Mouse (Mus musculus) spleen, adult 10 weeks (tissue): ENCODE results near the gene Rdh19. TPM values are rescaled to one million over a fixed set of nuclear protein-coding genes. Genes with fewer than 3 reads are reported as not detected.

ENCODE experiments used
- polyA plus RNA-seq: library from polyadenylated mRNA; stranded (reverse); fragments of 350-450 nt; fragmentation: Illumina TruSeq; extraction: RNeasy Lipid Tissue Mini Kit (QIAGEN cat#74804); gene quantifications from one replicate; pipeline ENCODE4 v1.2.3, GENCODE M21; 2015; ENCODE audit warnings: low replicate concordance; ENCODE audit not compliant: insufficient read depth

Rdh19 gene
- polyA plus RNA-seq = not detected

DNA sequence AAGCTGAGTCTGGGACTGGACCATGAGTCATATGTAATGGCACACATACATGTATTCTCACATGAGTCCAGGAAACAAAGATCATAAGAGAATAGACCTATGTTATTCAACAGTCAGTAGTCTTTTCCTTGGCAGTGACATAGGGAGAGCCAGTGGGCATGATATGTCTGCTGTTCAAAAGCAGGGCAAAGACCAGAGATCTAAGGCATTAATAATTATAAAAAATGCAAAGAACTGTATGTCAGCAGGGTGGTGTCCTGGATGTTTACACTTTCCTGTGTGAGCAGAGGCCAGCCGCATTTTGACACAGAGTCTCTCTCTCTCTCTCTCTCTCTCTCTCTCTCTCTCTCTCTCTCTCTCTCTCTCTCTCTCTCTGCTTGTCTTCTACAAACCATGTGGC lies at the start of gene Rdh19:
Rdh19 (plus strand) TSS at position 301 of the 400 bp plus-strand sequence.

DNA sequence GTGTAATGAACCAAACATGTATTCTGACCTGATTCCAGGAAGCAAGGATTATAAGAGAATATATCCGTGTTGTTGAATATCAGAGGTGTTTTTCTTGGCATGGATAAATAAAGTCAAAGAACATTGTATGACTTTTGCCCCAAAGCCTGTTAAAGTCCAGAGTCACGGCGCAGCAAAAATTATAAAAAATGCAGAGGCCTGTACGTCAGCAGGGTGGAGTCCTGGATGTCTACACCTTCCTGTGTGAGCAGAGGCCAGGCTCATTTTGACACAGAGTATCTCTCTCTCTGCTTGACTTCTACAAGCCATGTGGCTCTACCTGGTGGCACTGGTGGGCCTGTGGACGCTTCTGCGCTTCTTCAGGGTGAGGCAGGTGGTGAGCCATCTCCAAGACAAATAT lies 48.8 kb upstream of the Rdh19 start, which contains the start of gene Rdh16:
Rdh16 (plus strand) TSS at position 262 of the 400 bp plus-strand sequence.

DNA sequence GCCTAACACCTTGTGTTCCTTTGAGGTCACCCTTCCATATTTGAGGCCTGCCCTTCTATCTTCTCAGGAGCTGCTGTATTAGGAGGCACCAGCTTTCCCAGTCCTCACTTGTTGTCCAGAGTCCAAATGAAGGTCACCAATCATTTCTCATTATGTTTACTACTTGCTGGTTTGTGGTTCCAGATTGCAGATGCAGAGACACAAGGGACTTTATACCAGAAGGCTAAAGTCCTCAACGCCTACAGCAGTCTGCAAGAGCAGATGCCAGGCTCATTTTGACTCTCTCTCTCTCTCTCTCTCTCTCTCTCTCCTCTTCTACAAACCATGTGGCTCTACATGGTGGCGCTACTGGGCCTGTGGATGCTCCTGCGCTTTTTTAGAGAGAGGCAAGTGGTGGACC lies 16.5 kb downstream of the Rdh19 start, which contains the start of gene Rdh16f2:
Rdh16f2 (plus strand) TSS at position 243 of the 400 bp plus-strand sequence.

DNA sequence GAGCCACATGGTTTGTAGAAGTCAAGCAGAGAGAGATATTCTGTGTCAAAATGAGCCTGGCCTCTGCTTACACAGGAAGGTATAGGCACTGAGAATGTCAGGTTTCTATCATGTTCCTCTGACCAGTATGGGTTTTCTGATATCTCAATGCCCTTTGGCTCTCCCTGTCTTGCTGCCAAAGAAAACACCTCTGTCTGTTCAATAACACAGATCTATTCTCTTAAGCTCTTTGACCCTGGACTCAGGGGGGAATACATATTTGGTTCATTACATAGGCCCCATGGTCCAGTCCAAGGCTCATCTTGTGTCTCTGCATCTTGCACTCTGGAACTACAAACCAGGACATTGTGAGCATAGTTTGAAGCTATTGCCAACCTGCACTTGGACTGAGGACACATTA lies 38.9 kb downstream of the Rdh19 start, which contains the start of gene Rdh7:
Rdh7 (minus strand) TSS at position 213 of the 400 bp plus-strand sequence.

DNA sequence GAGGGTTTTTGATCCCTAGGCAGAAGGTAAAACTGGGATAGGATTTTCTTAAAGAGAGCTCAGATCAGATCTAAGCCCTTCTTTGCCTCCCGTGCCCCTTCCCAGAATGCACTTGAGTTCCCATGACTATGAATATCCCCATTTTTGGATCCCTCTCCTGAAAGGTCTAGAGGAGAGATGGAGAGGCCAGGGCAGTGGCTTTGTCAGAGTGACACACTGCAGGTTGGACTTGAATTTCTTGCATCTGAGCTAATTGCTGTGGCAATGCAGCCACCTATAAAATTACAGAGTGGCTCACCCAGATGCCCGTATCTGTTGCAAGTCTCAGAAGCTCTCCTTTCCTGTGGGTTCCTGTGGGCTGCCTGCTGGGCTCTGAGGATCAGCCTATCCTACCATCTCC lies 48.5 kb downstream of the Rdh19 start, which contains the start of gene Sdr9c7:
Sdr9c7 (plus strand) TSS at position 301 of the 400 bp plus-strand sequence.

Other genes starting within 250 kb of the Rdh19 start
- 26.0 TPM for gene Lrp1, start 228.8 kb upstream of the Rdh19 start, polyA plus RNA-seq
- 130 TPM for gene Stat6, start 206.9 kb upstream of the Rdh19 start, polyA plus RNA-seq
- 17.1 TPM for gene Nemp1, start 183.0 kb upstream of the Rdh19 start, polyA plus RNA-seq
- 10.6 TPM for gene Nab2, start 181.4 kb upstream of the Rdh19 start, polyA plus RNA-seq
- gene Myo1a, start 144.8 kb upstream of the Rdh19 start, polyA plus RNA-seq = 0.35 TPM
- gene Tac2, start 125.5 kb upstream of the Rdh19 start, polyA plus RNA-seq = 0.41 TPM
- gene Zbtb39, start 110.4 kb upstream of the Rdh19 start, polyA plus RNA-seq = 7.9 TPM
- 9.3 TPM for gene Gpr182, start 98.2 kb upstream of the Rdh19 start, polyA plus RNA-seq
- 1.1 TPM for gene Rdh1, start 90.2 kb upstream of the Rdh19 start, polyA plus RNA-seq
- 1.9 TPM for gene Rdh16f1, start 90.1 kb upstream of the Rdh19 start, polyA plus RNA-seq
- not detected for gene Rdh9, start 73.5 kb upstream of the Rdh19 start, polyA plus RNA-seq
- gene Rdh16, start 48.8 kb upstream of the Rdh19 start, polyA plus RNA-seq = not detected
- gene Rdh16f2, start 16.5 kb downstream of the Rdh19 start, polyA plus RNA-seq = not detected
- gene Rdh7, start 38.9 kb downstream of the Rdh19 start, polyA plus RNA-seq = not detected
- gene Sdr9c7, start 48.6 kb downstream of the Rdh19 start, polyA plus RNA-seq = not detected
- gene Hsd17b6, start 157.7 kb downstream of the Rdh19 start, polyA plus RNA-seq = not detected
- 34.6 TPM for gene Prim1, start 165.2 kb downstream of the Rdh19 start, polyA plus RNA-seq
- gene Naca, start 185.6 kb downstream of the Rdh19 start, polyA plus RNA-seq = 1,288 TPM
- gene Ptges3, start 209.0 kb downstream of the Rdh19 start, polyA plus RNA-seq = 192 TPM
- 584 TPM for gene Atp5b, start 233.3 kb downstream of the Rdh19 start, polyA plus RNA-seq
- gene Baz2a, start 241.6 kb downstream of the Rdh19 start, polyA plus RNA-seq = 77.3 TPM